Mouse (Mus musculus): ENCODE data around the gene Setd1b.

GRCm38 (mm10) chr5:123152901-123153300, 10.9 kb downstream of the Setd1b start:
- no peak for TF ChIP-seq POLR2A (IDR thresholded peaks at IDR 0.05; ENCODE audit: borderline replicate concordance, insufficient read depth, low read length)
- TF ChIP-seq CTCF (IDR thresholded peaks at IDR 0.05; ENCODE audit: borderline replicate concordance, insufficient read depth, low read depth, low read length) = no peak

Measured in cerebellum, adult 2 months (tissue).